17 mouse cellular contexts compared by ENCODE assay signal in genomic region chr9:66625974-66626530, GRCm38 (mm10). TPM values are rescaled to one million over a fixed set of nuclear protein-coding genes. Genes with fewer than 3 reads are reported as not detected.
DNase-seq lines count a peak whose midpoint lies in the region; ATAC-seq lines count a peak whose summit lies in the region.
"Had no signal": no experiment of that assay in that cellular context is flagged by ENCODE, and none has a peak within 500 bp of the region (broad histone marks: within the 10 kb centered on the region; RNA-seq: fewer than 3 reads in every experiment).

No protein-coding gene starts in this region.

- H3K27ac ChIP-seq in liver, embryonic 13.5 days: peak overlapping the region; percentile 47; the same call in 1 of the 2 replicates
- H3K27ac ChIP-seq in lung, embryonic 16.5 days (ENCODE audit: low read length): peak overlapping the region; percentile 76
- no peak overlapping the region for H3K27ac ChIP-seq in stomach, embryonic 16.5 days (ENCODE audit: low read length)
- H3K27ac ChIP-seq: forebrain, embryonic 13.5 days; hindbrain, embryonic 14.5 days; limb, embryonic 12.5 days; neural tube, embryonic 13.5 days had no signal

- ATAC-seq in liver, embryonic 13.5 days (ENCODE audit: low read depth): peak; percentile 72
- peak; percentile 80 for ATAC-seq in lung, embryonic 16.5 days (ENCODE audit: low read depth)
- peak; percentile 69; the same call in 1 of the 2 replicates for ATAC-seq in stomach, embryonic 16.5 days (ENCODE audit: insufficient read depth, low FRiP score)
- ATAC-seq: forebrain, embryonic 13.5 days had no signal

- peak; percentile 7 for DNase-seq in liver
- DNase-seq in liver, embryonic 13.5 days: no peak
- DNase-seq in natural killer cell, adult 2 months (ENCODE audit: low spot score in 2 of 2): no peak
- DNase-seq in kidney, adult 9 months: no peak
- DNase-seq in embryo, embryonic 10 days (ENCODE audit: low spot score): no peak
- DNase-seq: cerebellum, adult 9-11 months; gastrocnemius, postnatal 36 days; layer of hippocampus, adult 9-11 months; right cerebral cortex, postnatal 14 days; thymus, postnatal 36 days had no signal

- peaks cover 36% of the 10 kb centered on the region for H3K4me1 ChIP-seq in liver, embryonic 13.5 days (replicated peaks)
- H3K4me1 ChIP-seq in lung, embryonic 16.5 days (replicated peaks; ENCODE audit: control insufficient read depth, insufficient read depth, low read length): peaks cover 26% of the 10 kb centered on the region
- peaks cover 22% of the 10 kb centered on the region for H3K4me1 ChIP-seq in stomach, embryonic 16.5 days (ENCODE audit: control insufficient read depth, insufficient read depth, low read length)
- H3K4me1 ChIP-seq: forebrain, embryonic 13.5 days had no signal

- H3K4me3 ChIP-seq in liver, embryonic 13.5 days (replicated peaks): no peak overlapping the region
- no peak overlapping the region for H3K4me3 ChIP-seq in lung, embryonic 16.5 days (ENCODE audit: low read length)
- H3K4me3 ChIP-seq in stomach, embryonic 16.5 days (replicated peaks; ENCODE audit: low read length): no peak overlapping the region
- H3K4me3 ChIP-seq: forebrain, embryonic 13.5 days; limb, embryonic 12.5 days; neural tube, embryonic 13.5 days had no signal

- no peak overlapping the region for H3K9ac ChIP-seq in liver, embryonic 13.5 days
- no peak overlapping the region for H3K9ac ChIP-seq in lung, embryonic 16.5 days (ENCODE audit: low read length)
- H3K9ac ChIP-seq in stomach, embryonic 16.5 days (ENCODE audit: low read length): no peak overlapping the region
- H3K9ac ChIP-seq: forebrain, embryonic 13.5 days; hindbrain, embryonic 14.5 days; limb, embryonic 12.5 days; neural tube, embryonic 13.5 days had no signal

- no peaks in the 10 kb centered on the region for H3K9me3 ChIP-seq in liver, embryonic 13.5 days (replicated peaks)
- no peaks in the 10 kb centered on the region for H3K9me3 ChIP-seq in lung, embryonic 16.5 days (ENCODE audit: control insufficient read depth, low read length)
- no peaks in the 10 kb centered on the region for H3K9me3 ChIP-seq in stomach, embryonic 16.5 days (replicated peaks; ENCODE audit: control insufficient read depth, low read length)
- H3K9me3 ChIP-seq: forebrain, embryonic 13.5 days; limb, embryonic 12.5 days; neural tube, embryonic 13.5 days had no signal

- no peaks in the 10 kb centered on the region for H3K36me3 ChIP-seq in liver, embryonic 13.5 days
- H3K36me3 ChIP-seq in lung, embryonic 16.5 days (ENCODE audit: control insufficient read depth, insufficient read depth, low read length): no peaks in the 10 kb centered on the region
- no peaks in the 10 kb centered on the region for H3K36me3 ChIP-seq in stomach, embryonic 16.5 days (ENCODE audit: control insufficient read depth, insufficient read depth, low read length)
- H3K36me3 ChIP-seq: limb, embryonic 12.5 days; neural tube, embryonic 13.5 days had no signal

- H3K27me3 ChIP-seq in liver, embryonic 13.5 days: no peaks in the 10 kb centered on the region; the same call in 1 of the 2 replicates
- no peaks in the 10 kb centered on the region for H3K27me3 ChIP-seq in lung, embryonic 16.5 days (ENCODE audit: control insufficient read depth, insufficient read depth, low read depth, low read length)
- no peaks in the 10 kb centered on the region for H3K27me3 ChIP-seq in stomach, embryonic 16.5 days (ENCODE audit: control insufficient read depth, insufficient read depth, low read length)
- H3K27me3 ChIP-seq: forebrain, embryonic 13.5 days; limb, embryonic 12.5 days; neural tube, embryonic 13.5 days had no signal

- no peak overlapping the region for H3K4me2 ChIP-seq in liver, embryonic 13.5 days
- no peak overlapping the region for H3K4me2 ChIP-seq in lung, embryonic 16.5 days (ENCODE audit: low read depth, low read length)
- no peak overlapping the region for H3K4me2 ChIP-seq in stomach, embryonic 16.5 days (ENCODE audit: low read depth, low read length)
- H3K4me2 ChIP-seq: forebrain, embryonic 13.5 days; heart, embryonic 11.5 days; hindbrain, embryonic 14.5 days; limb, embryonic 12.5 days; neural tube, embryonic 13.5 days had no signal

- 70% methylated on average over 4 of the region's 4 CpGs for WGBS in liver, embryonic 13.5 days (ENCODE audit: insufficient replicate concordance)
- WGBS in lung, embryonic 16.5 days: 49% methylated on average over 4 of the region's 4 CpGs
- WGBS in stomach, embryonic 16.5 days: 67% methylated on average over 4 of the region's 4 CpGs

RNA-seq across cellular contexts. Expression of gene Usp3, which starts 33.1 kb away (rescaled TPM):
- 15.4 and 18.8 TPM in 2 replicates for polyA plus RNA-seq in liver, embryonic 13.5 days (2015; fragmentation: Nextera tagmentation; extraction: Ambion mirVana)
- polyA plus RNA-seq in lung, embryonic 16.5 days (2015; fragmentation: Nextera tagmentation; extraction: Ambion mirVana): 57.9 and 64.6 TPM in 2 replicates
- 54.5 and 65.1 TPM in 2 replicates for polyA plus RNA-seq in stomach, embryonic 16.5 days (2015; fragmentation: Nextera tagmentation; extraction: Ambion mirVana)
